ENCODE assay signal across 8 mouse cellular contexts in genomic region chrX:98890072-98890405, GRCm38 (mm10). TPM values are rescaled to one million over a fixed set of nuclear protein-coding genes. Genes with fewer than 3 reads are reported as not detected.
DNase-seq lines count a peak whose midpoint lies in the region; ATAC-seq and TF ChIP-seq lines count a peak whose summit lies in the region.

No protein-coding gene starts in this region.

- 11% methylated on average over 14 of the region's 14 CpGs for WGBS in heart, embryonic 14.5 days
- 11% methylated on average over 14 of the region's 14 CpGs for WGBS in forebrain, embryonic 16.5 days
- WGBS in macrophage (ENCODE audit: missing documents) = 24% methylated on average over 14 of the region's 14 CpGs

- no peaks in the 10 kb centered on the region for H3K36me3 ChIP-seq in heart, embryonic 14.5 days (ENCODE audit: control insufficient read depth, insufficient read depth, low read length)
- H3K36me3 ChIP-seq in ES-E14 (ENCODE audit: control insufficient read depth, insufficient read depth, low read length, poor library complexity, severe bottlenecking) (no peaks in the 10 kb centered on the region), macrophage (ENCODE audit: inconsistent target) (no peaks in the 10 kb centered on the region)
- H3K36me3 ChIP-seq in forebrain, embryonic 16.5 days (ENCODE audit: control insufficient read depth, insufficient read depth) = no peaks in the 10 kb centered on the region

- no peak for ATAC-seq in heart, embryonic 14.5 days (ENCODE audit: insufficient number of reproducible peaks, insufficient read depth, low FRiP score, low read depth)
- ATAC-seq in forebrain, embryonic 16.5 days = no peak; the same call in 1 of the 2 replicates

- no peak for DNase-seq in heart, adult 18-20 months
- DNase-seq in ES-E14 (ENCODE audit: low read depth, low spot score) = no peak
- DNase-seq in spleen, postnatal 36 days (ENCODE audit: low spot score in 2 of 2) = no peak
- DNase-seq in cerebellum, adult 11 months = no peak
- no peak for DNase-seq in natural killer cell, adult 2 months (ENCODE audit: low spot score in 2 of 2)

- no peaks in the 10 kb centered on the region for H3K9me3 ChIP-seq in heart, embryonic 14.5 days (ENCODE audit: control insufficient read depth, low read length)
- no peaks in the 10 kb centered on the region for H3K9me3 ChIP-seq in ES-E14 (ENCODE audit: control insufficient read depth, insufficient read depth, low read depth, low read length)
- no peaks in the 10 kb centered on the region for H3K9me3 ChIP-seq in forebrain, embryonic 16.5 days (ENCODE audit: control insufficient read depth, low read length)

- peak overlapping the region; percentile 57 to 81 for H3K4me3 ChIP-seq in heart, embryonic 14.5 days (ENCODE audit: control insufficient read depth in 1 of 2, insufficient read depth in 1 of 2, low read depth in 1 of 2, low read length in 2 of 2)
- H3K4me3 ChIP-seq in ES-E14 (ENCODE audit: insufficient read depth in 1 of 2, low read depth in 1 of 2, low read length in 2 of 2, poor library complexity in 1 of 2, severe bottlenecking in 1 of 2) (peak overlapping the region; percentile 76 to 78), macrophage (ENCODE audit: inconsistent target) (peak overlapping the region; percentile 55)
- peak overlapping the region; percentile 59 for H3K4me3 ChIP-seq in forebrain, embryonic 16.5 days (replicated peaks; ENCODE audit: low read length)

- H3K79me2 ChIP-seq in macrophage (ENCODE audit: inconsistent target) = peaks cover 31% of the 10 kb centered on the region; the same call in 1 of the 2 replicates

- H3K4me2 ChIP-seq in heart, embryonic 14.5 days (ENCODE audit: low read length) = peak overlapping the region; percentile 69
- H3K4me2 ChIP-seq in forebrain, embryonic 16.5 days (ENCODE audit: low read length) = peak overlapping the region; percentile 58

- no peaks in the 10 kb centered on the region for H3K4me1 ChIP-seq in heart, embryonic 14.5 days (ENCODE audit: control insufficient read depth in 2 of 2, insufficient read depth in 2 of 2, low read length in 2 of 2)
- H3K4me1 ChIP-seq in ES-E14 (ENCODE audit: control insufficient read depth in 2 of 2, insufficient read depth in 2 of 2, low read length in 2 of 2, poor library complexity in 1 of 2) = no peaks in the 10 kb centered on the region
- peaks cover 2% of the 10 kb centered on the region; the same call in 1 of the 2 replicates for H3K4me1 ChIP-seq in forebrain, embryonic 16.5 days (replicated peaks; ENCODE audit: control insufficient read depth, insufficient read depth, low read length)

- H3K27ac ChIP-seq in heart, embryonic 14.5 days (replicated peaks in 1 of 2; ENCODE audit: control insufficient read depth in 1 of 2, insufficient read depth in 1 of 2, low read depth in 2 of 2, low read length in 2 of 2) = peak overlapping the region; percentile 76 to 85; a peak in 3 of 4 replicates
- no peak overlapping the region for H3K27ac ChIP-seq in ES-E14 (ENCODE audit: insufficient read depth, low read depth, low read length, poor library complexity, severe bottlenecking)
- peak overlapping the region; percentile 92 for H3K27ac ChIP-seq in forebrain, embryonic 16.5 days (ENCODE audit: low read length)
- peak overlapping the region; percentile 56 for H3K27ac ChIP-seq in macrophage

- in situ Hi-C loops in ES-E14 (cut with MboI; ENCODE audit: low sequenced_read_pairs in 2 of 2, unreplicated experiment in 2 of 2) = no loop called here

- peak overlapping the region; percentile 71 for H3K9ac ChIP-seq in heart, embryonic 14.5 days (ENCODE audit: low read length)
- H3K9ac ChIP-seq in ES-E14 (ENCODE audit: insufficient read depth, low read depth, low read length, poor library complexity, severe bottlenecking) = no peak overlapping the region
- peak overlapping the region; percentile 69 for H3K9ac ChIP-seq in forebrain, embryonic 16.5 days (replicated peaks; ENCODE audit: low read depth, low read length)

- no peaks in the 10 kb centered on the region for H3K27me3 ChIP-seq in heart, embryonic 14.5 days (ENCODE audit: control insufficient read depth, insufficient read depth, low read length)
- no peaks in the 10 kb centered on the region for H3K27me3 ChIP-seq in forebrain, embryonic 16.5 days (replicated peaks; ENCODE audit: control insufficient read depth, insufficient read depth, low read length)

TF ChIP-seq in ES-E14, 5 proteins besides CTCF, POLR2A, EP300 and RAD21:
- TF ChIP-seq MAFK (IDR thresholded peaks at IDR 0.05; ENCODE audit: insufficient read depth, low read depth, low read length) (no peak), CHD2 (IDR thresholded peaks at IDR 0.05; ENCODE audit: low read depth, low read length) (no peak), ZC3H11A (IDR thresholded peaks at IDR 0.05; ENCODE audit: borderline replicate concordance, low read depth, low read length) (no peak), ZNF384 (IDR thresholded peaks at IDR 0.05; ENCODE audit: low read depth, low read length) (no peak), HCFC1 (IDR thresholded peaks at IDR 0.05; ENCODE audit: borderline replicate concordance, insufficient read depth, low read length) (no peak)
TF ChIP-seq in ES-E14: peak in this region for 0.

RNA-seq across cellular contexts. Expression of gene Ophn1, which starts 0.8 kb away (rescaled TPM):
- 7.8 and 12.9 TPM in 2 replicates for polyA plus RNA-seq in heart, embryonic 14.5 days (2014; fragmentation: Nextera tagmentation; extraction: Ambion mirVana)
- total RNA-seq in heart, adult 18-20 months (2021) = 1 to 10 TPM; 4.2 to 7.5 TPM
- 2.5 and 2.9 TPM in 2 replicates for total RNA-seq in ES-E14 (2012; rRNA removed)
- polyA plus RNA-seq in forebrain, embryonic 16.5 days (2015; fragmentation: Nextera tagmentation; extraction: Ambion mirVana) = 43.3 and 43.5 TPM in 2 replicates
- total RNA-seq in macrophage (2018; cell fraction: chromatin; rRNA removed) = 100 to 1,000 TPM in 24 of 26 experiments, 10 to 100 TPM in 2; 25.8 to 296 (median 172) TPM
- 10 to 100 TPM; 17.0 to 40.8 (median 30.1) TPM for total RNA-seq in macrophage (2018; cell fraction: cytosol; rRNA removed)
- total RNA-seq in macrophage (2018; cell fraction: nucleus; rRNA removed) = 100 to 1,000 TPM in 9 of 26 experiments, 10 to 100 TPM in 17; 18.0 to 198 (median 67.1) TPM
- 25.9 to 33.1 TPM (median 27.6 TPM) in 3 replicates for polyA plus RNA-seq in macrophage (2018)

RNA-seq across cellular contexts. Expression of gene Yipf6, which starts 46.1 kb away (rescaled TPM):
- 17.6 and 19.3 TPM in 2 replicates for polyA plus RNA-seq in heart, embryonic 14.5 days (2014; fragmentation: Nextera tagmentation; extraction: Ambion mirVana)
- 10 to 100 TPM; 14.8 to 19.3 TPM for total RNA-seq in heart, adult 18-20 months (2021)
- total RNA-seq in ES-E14 (2012; rRNA removed) = 33.7 and 44.9 TPM in 2 replicates
- polyA plus RNA-seq in forebrain, embryonic 16.5 days (2015; fragmentation: Nextera tagmentation; extraction: Ambion mirVana) = 20.4 and 21.1 TPM in 2 replicates
- total RNA-seq in macrophage (2018; cell fraction: chromatin; rRNA removed) = 10 to 100 TPM in 25 of 26 experiments, 1 to 10 TPM in 1; 9.6 to 63.1 (median 29.0) TPM
- 10 to 100 TPM; 29.7 to 51.4 (median 43.1) TPM for total RNA-seq in macrophage (2018; cell fraction: cytosol; rRNA removed)
- 10 to 100 TPM; 15.5 to 73.8 (median 36.3) TPM for total RNA-seq in macrophage (2018; cell fraction: nucleus; rRNA removed)
- 25.8 to 33.1 TPM (median 32.2 TPM) in 3 replicates for polyA plus RNA-seq in macrophage (2018)
